Mouse (Mus musculus) kidney, postnatal 0 days (tissue): ENCODE data around the gene Zhx3. TPM values are rescaled to one million over a fixed set of nuclear protein-coding genes. Genes with fewer than 3 reads are reported as not detected.

Experiments used
- ATAC-seq: fragments of 200-750 bp; cut with Nextera tagmentation; replicated peaks from 2 replicates; pipeline ENCODE4 v1.8.0; 2017; ENCODE audit warnings: low read depth, moderate number of reproducible peaks, moderate TSS enrichment, moderate library complexity; ENCODE audit not compliant: low FRiP score
- DNase-seq: peaks from one replicate; pipeline ENCODE4 v3.0.0-alpha.2; 2016; ENCODE audit warnings: low spot score
- H3K27ac ChIP-seq: fragments of 300-500 bp; sonication (generic); 2 replicates; pipeline ENCODE4 v1.5.1; 2014; ENCODE audit warnings: mild to moderate bottlenecking
- H3K27me3 ChIP-seq: fragments of 300-500 bp; sonication (generic); 2 replicates; pipeline ENCODE4 v1.6.1; 2014; ENCODE audit warnings: low read length, mixed read lengths; ENCODE audit not compliant: insufficient read depth
- H3K36me3 ChIP-seq: fragments of 300-500 bp; sonication (generic); 2 replicates; pipeline ENCODE4 v1.6.1; 2014; ENCODE audit warnings: low read length, mixed read lengths; ENCODE audit not compliant: insufficient read depth
- H3K4me1 ChIP-seq: fragments of 300-500 bp; sonication (generic); replicated peaks from 2 replicates; pipeline ENCODE4 v1.6.1; 2014; ENCODE audit warnings: antibody characterized with exemption, low read length, mixed read lengths; ENCODE audit not compliant: insufficient read depth
- H3K4me2 ChIP-seq: fragments of 300-500 bp; sonication (generic); 2 replicates; pipeline ENCODE4 v1.6.1; 2014; ENCODE audit warnings: mild to moderate bottlenecking, low read length, moderate library complexity, mixed read lengths
- H3K4me3 ChIP-seq: fragments of 300-500 bp; sonication (generic); replicated peaks from 2 replicates; pipeline ENCODE4 v1.5.1; 2014; ENCODE audit warnings: low read depth, low read length
- H3K9ac ChIP-seq: fragments of 300-500 bp; sonication (generic); 2 replicates; pipeline ENCODE4 v1.6.1; 2014; ENCODE audit warnings: low read depth, low read length
- H3K9me3 ChIP-seq: fragments of 300-500 bp; sonication (generic); replicated peaks from 2 replicates; pipeline ENCODE4 v1.6.1; 2016; ENCODE audit warnings: low read length, inconsistent platforms, mixed read lengths
- CTCF ChIP-seq: IDR thresholded peaks from 2 replicates; pipeline ENCODE4 v1.5.1; 2016; ENCODE audit warnings: antibody characterized with exemption, low read depth, mild to moderate bottlenecking, moderate library complexity
- WGBS: fragments of 180-500 bp; shearing (Covaris S2); extraction: QIAGEN DNeasy Blood & Tissue Kit; methylation state at CpG from one replicate; pipeline ENCODE4 v1.1.7; 2014; 5-methylcytosine and 5-hydroxymethylcytosine counted together
- polyA plus RNA-seq: library from polyadenylated mRNA; unstranded; fragments of >200 nt; fragmentation: Nextera tagmentation; extraction: Ambion mirVana; gene quantifications from 2 replicates; pipeline ENCODE4 v1.2.1, GENCODE M21; 2015

The Zhx3 gene
- polyA plus RNA-seq, 1 experiment from 2014 or later, result 12.6 TPM

- H3K36me3 ChIP-seq, result no peaks in the 10 kb centered on the region
- no peaks in the 10 kb centered on the region for H3K4me1 ChIP-seq
- DNase-seq (no peak), ATAC-seq (no peak)
- WGBS, result 84% methylated on average over 2 of the region's 2 CpGs
- H3K4me3 ChIP-seq, result no peak overlapping the region
- H3K27ac ChIP-seq, result no peak overlapping the region
- TF ChIP-seq CTCF, result no peak
- no peak overlapping the region for H3K4me2 ChIP-seq
- no peaks in the 10 kb centered on the region for H3K9me3 ChIP-seq
- H3K9ac ChIP-seq, result no peak overlapping the region
- no peaks in the 10 kb centered on the region for H3K27me3 ChIP-seq
These were observed 7.5 kb downstream of the Zhx3 start for GRCm38 (mm10) chr2:160865266-160865665.

GRCm38 (mm10) chr2:160864112-160864511, 8.7 kb downstream of the Zhx3 start:
- Histone ChIP-seq H3K4me2 (no peak overlapping the region), H3K9ac (no peak overlapping the region), H3K9me3 (no peaks in the 10 kb centered on the region), H3K4me3 (no peak overlapping the region), H3K27ac (no peak overlapping the region), H3K27me3 (no peaks in the 10 kb centered on the region), H3K4me1 (no peaks in the 10 kb centered on the region), H3K36me3 (no peaks in the 10 kb centered on the region)
- no peak for TF ChIP-seq CTCF
- no peak for ATAC-seq
- 88% methylated on average over 1 of the region's 1 CpGs for WGBS
- DNase-seq, result no peak

- no peak overlapping the region for H3K4me2 ChIP-seq
- no peaks in the 10 kb centered on the region for H3K9me3 ChIP-seq
- DNase-seq, result no peak
- no peak overlapping the region for H3K9ac ChIP-seq
- no peak for TF ChIP-seq CTCF
- no peak overlapping the region for H3K4me3 ChIP-seq
- H3K36me3 ChIP-seq, result no peaks in the 10 kb centered on the region
- H3K27ac ChIP-seq, result no peak overlapping the region
- no peaks in the 10 kb centered on the region for H3K4me1 ChIP-seq
- no peaks in the 10 kb centered on the region for H3K27me3 ChIP-seq
- no peak for ATAC-seq
- 79% methylated on average over 1 of the region's 1 CpGs for WGBS
These were observed 12.4 kb downstream of the Zhx3 start for GRCm38 (mm10) chr2:160860363-160860762.

- 85% methylated on average over 5 of the region's 5 CpGs for WGBS
- H3K9ac ChIP-seq, result no peak overlapping the region
- H3K4me2 ChIP-seq, result no peak overlapping the region
- H3K27ac ChIP-seq, result no peak overlapping the region
- DNase-seq, result no peak
- no peak for ATAC-seq
- no peaks in the 10 kb centered on the region for H3K27me3 ChIP-seq
- no peaks in the 10 kb centered on the region for H3K36me3 ChIP-seq
- no peaks in the 10 kb centered on the region for H3K4me1 ChIP-seq
- H3K4me3 ChIP-seq, result no peak overlapping the region
- H3K9me3 ChIP-seq, result no peaks in the 10 kb centered on the region
- TF ChIP-seq CTCF, result no peak
These were observed 16.3 kb downstream of the Zhx3 start for GRCm38 (mm10) chr2:160856359-160857102.

GRCm38 (mm10) chr2:160854687-160855086, 18.1 kb downstream of the Zhx3 start:
- TF ChIP-seq CTCF, result no peak
- Histone ChIP-seq H3K27me3 (no peaks in the 10 kb centered on the region), H3K4me3 (no peak overlapping the region), H3K4me2 (no peak overlapping the region), H3K36me3 (no peaks in the 10 kb centered on the region), H3K4me1 (no peaks in the 10 kb centered on the region), H3K9me3 (no peaks in the 10 kb centered on the region), H3K27ac (no peak overlapping the region), H3K9ac (no peak overlapping the region)
- ATAC-seq (no peak), DNase-seq (no peak)

- no peak overlapping the region for H3K4me3 ChIP-seq
- no peak for TF ChIP-seq CTCF
- 79% methylated on average over 3 of the region's 3 CpGs for WGBS
- DNase-seq (no peak), ATAC-seq (no peak)
- no peak overlapping the region for H3K9ac ChIP-seq
- H3K4me2 ChIP-seq, result no peak overlapping the region
- H3K4me1 ChIP-seq, result no peaks in the 10 kb centered on the region
- no peaks in the 10 kb centered on the region for H3K36me3 ChIP-seq
- H3K27ac ChIP-seq, result no peak overlapping the region
- no peaks in the 10 kb centered on the region for H3K9me3 ChIP-seq
- H3K27me3 ChIP-seq, result no peaks in the 10 kb centered on the region
These were observed 22.4 kb downstream of the Zhx3 start for GRCm38 (mm10) chr2:160850360-160850759.

GRCm38 (mm10) chr2:160849617-160850240, 23.1 kb downstream of the Zhx3 start:
- ATAC-seq (no peak), DNase-seq (peak; percentile 10)
- no peaks in the 10 kb centered on the region for H3K36me3 ChIP-seq
- H3K9me3 ChIP-seq, result no peaks in the 10 kb centered on the region
- no peaks in the 10 kb centered on the region for H3K27me3 ChIP-seq
- WGBS, result 80% methylated on average over 3 of the region's 3 CpGs
- no peak overlapping the region for H3K9ac ChIP-seq
- peak; percentile 35; the same call in 1 of the 2 replicates for TF ChIP-seq CTCF
- H3K4me1 ChIP-seq, result no peaks in the 10 kb centered on the region
- H3K4me3 ChIP-seq, result no peak overlapping the region
- no peak overlapping the region for H3K27ac ChIP-seq
- no peak overlapping the region for H3K4me2 ChIP-seq
